ENCODE assay signal across 9 mouse cellular contexts in genomic region chr17:29339170-29339768, GRCm38 (mm10). TPM values are rescaled to one million over a fixed set of nuclear protein-coding genes. Genes with fewer than 3 reads are reported as not detected.
DNase-seq lines count a peak whose midpoint lies in the region; ATAC-seq and TF ChIP-seq lines count a peak whose summit lies in the region.
"Had no signal": no experiment of that assay in that cellular context is flagged by ENCODE, and none has a peak within 500 bp of the region (broad histone marks: within the 10 kb centered on the region; RNA-seq: fewer than 3 reads in every experiment).

No protein-coding gene starts in this region.

- peak; percentile 50 to 78 for DNase-seq in heart, adult 18-20 months
- no peak for DNase-seq in heart, postnatal 25 days (ENCODE audit: low spot score)
- DNase-seq in brain, embryonic 14.5 days (ENCODE audit: low read depth) = peak; percentile 37
- no peak for DNase-seq in yolk sac, embryonic 10.5 days (ENCODE audit: low spot score)
- DNase-seq in layer of hippocampus, postnatal 14 days (ENCODE audit: low spot score in 2 of 2) = no peak

- peak overlapping the region; percentile 74 for H3K27ac ChIP-seq in heart, embryonic 16.5 days (ENCODE audit: low read length)
- H3K27ac ChIP-seq in limb, embryonic 13.5 days = peak overlapping the region; percentile 48; the same call in 1 of the 2 replicates
- H3K27ac ChIP-seq: macrophage had no signal

- 77% methylated on average over 11 of the region's 11 CpGs for WGBS in heart, embryonic 16.5 days
- WGBS in limb, embryonic 13.5 days = 78% methylated on average over 11 of the region's 11 CpGs

- TF ChIP-seq CTCF in brain, embryonic 14.5 days (IDR thresholded peaks at IDR 0.05; ENCODE audit: borderline replicate concordance, extremely low read depth, insufficient read depth, insufficient read length) = no peak

- H3K36me3 ChIP-seq in heart, embryonic 16.5 days (ENCODE audit: control insufficient read depth, insufficient read depth) = peaks cover 62% of the 10 kb centered on the region
- peaks cover 81% of the 10 kb centered on the region for H3K36me3 ChIP-seq in limb, embryonic 13.5 days

- no peak for TF ChIP-seq POLR2A in brain, embryonic 14.5 days (IDR thresholded peaks at IDR 0.05; ENCODE audit: borderline replicate concordance, extremely low read depth, insufficient read depth, insufficient read length, poor library complexity, severe bottlenecking)

- ATAC-seq in heart, embryonic 16.5 days (replicated peaks; ENCODE audit: extremely low read depth, insufficient read depth, low FRiP score) = no peak
- ATAC-seq in limb, embryonic 13.5 days (ENCODE audit: low FRiP score, low read depth) = no peak
- ATAC-seq in inflammation-experienced regulatory T-cells, adult 6 months = no peak

- H3K9me3 ChIP-seq in heart, embryonic 16.5 days (replicated peaks; ENCODE audit: control insufficient read depth, low read length) = no peaks in the 10 kb centered on the region
- no peaks in the 10 kb centered on the region for H3K9me3 ChIP-seq in limb, embryonic 13.5 days

- no peak overlapping the region; the same call in 1 of the 2 replicates for H3K9ac ChIP-seq in heart, embryonic 16.5 days (ENCODE audit: low read length)
- H3K9ac ChIP-seq in limb, embryonic 13.5 days = peak overlapping the region; percentile 9; the same call in 1 of the 2 replicates

- peaks cover 38% of the 10 kb centered on the region for H3K4me1 ChIP-seq in heart, embryonic 16.5 days (ENCODE audit: control insufficient read depth, insufficient read depth, low read length)
- peaks cover 31% of the 10 kb centered on the region for H3K4me1 ChIP-seq in limb, embryonic 13.5 days

- H3K4me3 ChIP-seq in heart, embryonic 16.5 days (ENCODE audit: low read length) = no peak overlapping the region
- no peak overlapping the region for H3K4me3 ChIP-seq in limb, embryonic 13.5 days

- intact Hi-C loops in heart, postnatal 25 days (cut with DNase I) = loop anchor here (2.0 kb wide), 1 partner anchor 32 kb away; no protein-coding TSS in a partner anchor

- no peak overlapping the region for H3K4me2 ChIP-seq in heart, embryonic 16.5 days (ENCODE audit: low read depth, low read length)
- no peak overlapping the region for H3K4me2 ChIP-seq in limb, embryonic 13.5 days (replicated peaks)

- no peaks in the 10 kb centered on the region for H3K27me3 ChIP-seq in heart, embryonic 16.5 days (ENCODE audit: control insufficient read depth, insufficient read depth, low read length)
- H3K27me3 ChIP-seq in limb, embryonic 13.5 days = no peaks in the 10 kb centered on the region

RNA-seq across cellular contexts. Expression of gene Mtch1, which starts 8.5 kb away (rescaled TPM):
- total RNA-seq in heart, adult 18-20 months (2021) = 100 to 1,000 TPM; 193 to 203 TPM
- 100 to 1,000 TPM; 220 TPM for total RNA-seq in heart, postnatal 25 days (2021)
- polyA plus RNA-seq in brain, embryonic 14.5 days (2012; rRNA removed) = 698 and 767 TPM in 2 replicates
- polyA plus RNA-seq in heart, embryonic 16.5 days (2015; fragmentation: Nextera tagmentation; extraction: Ambion mirVana) = 220 and 273 TPM in 2 replicates
- 328 and 333 TPM in 2 replicates for polyA plus RNA-seq in limb, embryonic 13.5 days (2015; fragmentation: Nextera tagmentation; extraction: Ambion mirVana)
- polyA plus RNA-seq in inflammation-experienced regulatory T-cells, adult 6 months (2017; shearing (Covaris generic)) = 10 to 100 TPM; 13.4 to 15.9 (median 13.4) TPM
- total RNA-seq in layer of hippocampus, postnatal 14 days (2021) = 100 to 1,000 TPM; 525 to 527 TPM

RNA-seq across cellular contexts. Expression of gene Fgd2, which starts 21.4 kb away (rescaled TPM):
- total RNA-seq in heart, adult 18-20 months (2021) = 1 to 10 TPM; 1.5 to 2.6 TPM
- total RNA-seq in heart, postnatal 25 days (2021) = 1 to 10 TPM; 1.8 to 2.7 TPM
- polyA plus RNA-seq in brain, embryonic 14.5 days (2012; rRNA removed) = 6.1 and 6.4 TPM in 2 replicates
- 4.8 and 4.9 TPM in 2 replicates for polyA plus RNA-seq in heart, embryonic 16.5 days (2015; fragmentation: Nextera tagmentation; extraction: Ambion mirVana)
- 4.3 and 6.7 TPM in 2 replicates for polyA plus RNA-seq in limb, embryonic 13.5 days (2015; fragmentation: Nextera tagmentation; extraction: Ambion mirVana)
- polyA plus RNA-seq in inflammation-experienced regulatory T-cells, adult 6 months (2017; shearing (Covaris generic)) = 1 to 10 TPM in 2 of 3 experiments, not detected in 1; 1.5 to 3.3 TPM
- total RNA-seq in layer of hippocampus, postnatal 14 days (2021) = 1 to 10 TPM; 5.6 to 9.0 TPM

RNA-seq across cellular contexts. Expression of gene Pi16, which starts 21.8 kb away (rescaled TPM):
- 10 to 100 TPM; 22.7 to 29.1 TPM for total RNA-seq in heart, adult 18-20 months (2021)
- 10 to 100 TPM; 32.6 to 45.8 TPM for total RNA-seq in heart, postnatal 25 days (2021)
- 2.9 and 3.6 TPM in 2 replicates for polyA plus RNA-seq in brain, embryonic 14.5 days (2012; rRNA removed)
- 3.5 and 4.0 TPM in 2 replicates for polyA plus RNA-seq in heart, embryonic 16.5 days (2015; fragmentation: Nextera tagmentation; extraction: Ambion mirVana)
- 0.45 and 0.46 TPM in 2 replicates for polyA plus RNA-seq in limb, embryonic 13.5 days (2015; fragmentation: Nextera tagmentation; extraction: Ambion mirVana)
- polyA plus RNA-seq in inflammation-experienced regulatory T-cells, adult 6 months (2017; shearing (Covaris generic)) = under 1 TPM; 0.30 to 0.57 (median 0.53) TPM
- 1 to 10 TPM; 1.6 to 1.9 TPM for total RNA-seq in layer of hippocampus, postnatal 14 days (2021)

Comparison
In these comparisons a context has a peak if more than half of its experiments do, and no peak if none do; other contexts are left out.
1. DNase-seq: peak in heart, adult 18-20 months (2 of 2) and brain, embryonic 14.5 days (single experiment); none in heart, postnatal 25 days (single experiment), yolk sac, embryonic 10.5 days (single experiment) and layer of hippocampus, postnatal 14 days (0 of 2).
2. RNA of gene Mtch1, which starts 8.5 kb away (polyA plus RNA-seq): 698 to 767 TPM in brain, embryonic 14.5 days, 328 to 333 TPM in limb, embryonic 13.5 days and 220 to 273 TPM in heart, embryonic 16.5 days; 13.4 to 15.9 TPM in inflammation-experienced regulatory T-cells, adult 6 months; every median in the first group is over 10 times any median in the second.